Mouse (Mus musculus): Measurements from ENCODE around the gene Gm13276. TPM values are rescaled to one million over a fixed set of nuclear protein-coding genes. Genes with fewer than 3 reads are reported as not detected.
"Not testable (repeated sequence)": the region's sequence is repeated elsewhere in the genome, so short reads cannot be mapped to it uniquely, and the experiment has no call there.

The Gm13276 gene
- polyA plus RNA-seq (2015; fragmentation: Nextera tagmentation; extraction: Ambion mirVana) = not detected in 2 replicates

DNA sequence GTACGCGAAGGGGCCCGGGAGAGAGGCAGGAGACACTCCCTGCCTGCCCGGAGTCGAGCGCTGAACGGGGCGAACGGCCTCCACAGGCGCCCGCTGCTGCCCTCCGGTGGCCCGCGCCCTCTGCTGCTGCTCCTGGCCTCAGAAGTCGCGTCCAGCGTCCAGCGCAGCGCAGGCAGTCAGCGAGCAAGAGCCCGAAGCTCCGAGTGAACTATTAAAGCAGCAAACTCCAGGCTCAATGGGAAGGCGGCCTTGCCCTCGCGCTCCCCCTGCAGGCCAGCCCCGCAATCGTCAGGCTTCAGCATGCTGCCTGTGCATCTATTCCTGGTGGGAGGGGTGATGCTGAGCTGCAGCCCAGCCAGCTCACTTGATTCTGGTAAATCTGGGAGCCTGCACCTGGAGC lies at the start of gene Gm13276:
Gene Gm13276, plus strand, starts transcription at position 301 of the 400 bp plus-strand sequence.
- not testable (repeated sequence) for H3K4me1 ChIP-seq; ATAC-seq (ENCODE audit: insufficient number of reproducible peaks, low FRiP score, low TSS enrichment, low read depth); H3K4me3 ChIP-seq; H3K4me2 ChIP-seq; H3K27me3 ChIP-seq; H3K27ac ChIP-seq; H3K9ac ChIP-seq; H3K9me3 ChIP-seq; H3K36me3 ChIP-seq
- no CpG with 5 or more reads among the region's 27 CpGs for WGBS

DNA sequence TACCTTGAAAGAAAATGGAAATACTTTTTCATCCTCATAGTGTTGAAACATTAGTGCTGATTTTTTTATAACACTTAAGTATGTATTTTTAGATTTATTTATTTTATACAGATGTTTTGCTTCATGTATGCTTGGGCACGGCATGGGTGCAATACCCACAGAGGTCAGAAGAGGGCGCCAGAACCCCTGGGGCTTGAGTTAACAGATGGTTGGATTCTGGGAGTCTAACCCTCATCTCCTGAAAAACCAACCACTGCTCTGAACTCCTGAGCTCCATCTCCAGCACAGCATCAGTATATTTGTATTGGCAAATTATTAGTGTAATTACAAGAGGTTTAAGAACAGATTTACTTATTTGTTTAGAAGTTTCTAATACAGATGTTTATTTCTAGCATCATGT lies 47.0 kb upstream of the Gm13276 start:
- WGBS = 0% methylated on average over 2 of the region's 2 CpGs
- H3K27me3 ChIP-seq = no peaks in the 10 kb centered on the region

DNA sequence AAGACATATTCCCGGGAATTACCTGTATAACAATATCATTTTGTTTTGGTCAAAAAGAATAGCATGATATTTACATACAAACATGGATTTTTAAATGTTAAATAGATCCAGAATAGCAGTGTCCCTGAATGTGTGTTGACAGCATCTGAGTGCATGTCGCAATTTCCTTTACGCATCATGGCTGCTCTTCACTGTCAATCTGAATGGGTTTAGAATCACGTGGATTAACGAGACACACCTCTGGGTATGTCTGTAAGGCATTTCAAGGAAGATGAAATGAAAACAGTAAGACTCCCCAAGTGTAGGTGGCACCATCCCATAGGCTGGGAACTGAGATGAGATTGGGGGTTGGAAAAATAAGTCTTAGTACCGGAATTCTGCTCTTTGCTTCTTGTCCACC lies 46.5 kb upstream of the Gm13276 start:
- Histone ChIP-seq H3K27me3 (no peaks in the 10 kb centered on the region), H3K36me3 (no peaks in the 10 kb centered on the region), H3K4me3 (no peak overlapping the region), H3K4me1 (no peaks in the 10 kb centered on the region), H3K9me3 (no peaks in the 10 kb centered on the region), H3K9ac (no peak overlapping the region), H3K4me2 (no peak overlapping the region), H3K27ac (no peak overlapping the region)
- 83% methylated on average over 6 of the region's 6 CpGs for WGBS
- no peak for ATAC-seq (ENCODE audit: insufficient number of reproducible peaks, low FRiP score, low TSS enrichment, low read depth)

More for the DNA sequence above, 47.0 kb upstream of the Gm13276 start:
- H3K9me3 ChIP-seq = no peaks in the 10 kb centered on the region
- no peak overlapping the region for H3K4me3 ChIP-seq
- H3K36me3 ChIP-seq = no peaks in the 10 kb centered on the region
- no peaks in the 10 kb centered on the region for H3K4me1 ChIP-seq
- no peak overlapping the region for H3K27ac ChIP-seq
- no peak overlapping the region for H3K4me2 ChIP-seq
- no peak overlapping the region for H3K9ac ChIP-seq
- no peak for ATAC-seq (ENCODE audit: insufficient number of reproducible peaks, low FRiP score, low TSS enrichment, low read depth)

DNA sequence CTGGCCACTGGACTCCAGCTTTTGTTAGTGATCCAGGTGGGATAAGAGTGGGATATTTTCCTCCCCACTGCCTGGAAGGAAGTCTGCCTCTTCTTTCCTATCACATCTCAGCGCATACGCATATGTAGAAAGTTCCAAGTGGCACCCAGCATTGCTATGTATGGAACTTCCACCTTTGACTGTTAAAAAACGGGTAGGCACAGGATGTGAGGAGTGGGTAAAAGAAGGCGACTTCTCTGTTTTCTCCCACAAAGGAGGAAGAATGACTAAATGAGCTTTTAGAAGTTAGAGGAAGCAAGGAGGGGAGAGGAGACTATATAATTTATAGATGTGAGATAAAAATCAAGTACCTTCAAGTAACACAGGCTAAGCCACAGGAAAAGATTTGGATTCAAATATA lies 44.1 kb upstream of the Gm13276 start:
- Histone ChIP-seq H3K36me3 (no peaks in the 10 kb centered on the region), H3K4me3 (no peak overlapping the region), H3K9ac (no peak overlapping the region), H3K4me1 (no peaks in the 10 kb centered on the region), H3K4me2 (no peak overlapping the region), H3K27me3 (no peaks in the 10 kb centered on the region), H3K9me3 (no peaks in the 10 kb centered on the region), H3K27ac (no peak overlapping the region)
- WGBS = 85% methylated on average over 4 of the region's 4 CpGs
- no peak for ATAC-seq (ENCODE audit: insufficient number of reproducible peaks, low FRiP score, low TSS enrichment, low read depth)

DNA sequence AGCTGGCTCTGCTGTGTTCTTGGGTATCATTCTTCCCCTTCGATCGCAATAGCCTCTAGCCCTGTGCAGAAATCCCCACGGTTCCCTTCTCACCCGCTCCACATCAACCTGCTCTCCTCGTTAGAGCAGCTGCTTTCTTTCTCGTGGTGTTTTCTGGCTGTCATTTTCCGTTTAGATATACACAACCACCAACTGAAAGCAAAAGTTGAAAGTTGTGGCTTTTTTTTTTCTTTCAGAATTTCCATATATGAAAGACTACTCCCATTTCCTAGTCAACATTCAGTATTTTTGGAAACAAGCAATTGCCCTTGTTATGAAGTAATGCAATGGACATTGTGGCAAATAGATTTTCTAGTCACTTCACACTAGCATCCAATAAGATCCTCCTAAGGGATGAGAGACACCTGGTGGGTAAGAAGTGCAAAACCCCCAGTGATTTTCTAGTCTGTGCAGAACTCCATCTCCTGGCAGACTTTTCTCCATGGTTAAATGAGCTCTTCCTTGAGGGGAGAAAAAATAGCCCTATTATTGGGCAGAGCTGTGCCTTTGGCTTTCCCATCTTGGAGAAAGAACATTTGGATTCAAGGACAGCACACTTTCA lies 42.6 kb upstream of the Gm13276 start:
- Histone ChIP-seq H3K4me3 (no peak overlapping the region), H3K27ac (no peak overlapping the region), H3K9me3 (no peaks in the 10 kb centered on the region), H3K27me3 (no peaks in the 10 kb centered on the region), H3K36me3 (no peaks in the 10 kb centered on the region), H3K9ac (no peak overlapping the region), H3K4me1 (no peaks in the 10 kb centered on the region), H3K4me2 (no peak overlapping the region)
- no peak for ATAC-seq (ENCODE audit: insufficient number of reproducible peaks, low FRiP score, low TSS enrichment, low read depth)
- 71% methylated on average over 7 of the region's 7 CpGs for WGBS

DNA sequence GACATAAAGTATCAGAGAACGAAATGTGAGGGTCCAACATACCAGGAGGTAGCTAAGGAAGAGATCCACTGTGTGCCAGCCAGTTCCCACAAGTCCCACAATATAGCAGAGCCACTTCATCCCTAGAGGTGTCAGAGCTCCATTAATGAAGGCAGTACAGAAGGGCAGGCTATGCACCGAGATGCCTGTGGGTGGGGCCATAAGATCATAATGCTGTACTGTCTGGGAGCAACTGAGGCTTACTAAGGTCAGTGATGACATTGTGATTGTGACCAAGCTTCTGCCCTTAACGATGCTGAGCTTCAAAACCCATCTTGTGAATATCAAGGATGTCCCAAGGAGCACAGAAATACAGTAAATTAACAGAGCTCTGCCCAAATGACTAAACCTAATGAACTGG lies 41.3 kb upstream of the Gm13276 start:
- ATAC-seq (ENCODE audit: insufficient number of reproducible peaks, low FRiP score, low TSS enrichment, low read depth) = no peak
- 63% methylated on average over 3 of the region's 3 CpGs for WGBS
- Histone ChIP-seq H3K36me3 (no peaks in the 10 kb centered on the region), H3K9ac (no peak overlapping the region), H3K4me3 (no peak overlapping the region), H3K4me2 (no peak overlapping the region), H3K27me3 (no peaks in the 10 kb centered on the region), H3K9me3 (no peaks in the 10 kb centered on the region), H3K4me1 (no peaks in the 10 kb centered on the region), H3K27ac (no peak overlapping the region)

DNA sequence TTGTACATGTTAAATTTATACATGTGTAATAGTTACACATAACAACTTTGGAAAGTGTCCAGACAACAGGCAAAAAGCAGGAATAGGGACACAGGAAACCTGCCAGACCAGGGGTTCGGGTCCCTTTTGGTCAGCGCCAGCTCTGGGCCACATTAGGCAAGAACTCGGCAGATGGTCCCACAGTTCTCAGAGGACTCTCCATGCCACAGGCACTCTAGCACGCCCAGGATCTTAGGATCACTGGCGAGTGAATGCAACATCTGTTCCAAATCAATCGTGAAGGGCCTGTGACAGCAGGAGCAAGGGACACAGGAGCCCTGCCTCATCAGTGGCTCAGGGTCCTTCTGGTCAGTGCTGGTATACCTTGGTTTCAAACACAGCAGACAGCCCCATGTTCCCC lies 35.6 kb upstream of the Gm13276 start:
- no peaks in the 10 kb centered on the region for H3K9me3 ChIP-seq
- ATAC-seq (ENCODE audit: insufficient number of reproducible peaks, low FRiP score, low TSS enrichment, low read depth) = no peak
- no peak overlapping the region for H3K4me3 ChIP-seq
- no peaks in the 10 kb centered on the region for H3K36me3 ChIP-seq
- no peaks in the 10 kb centered on the region for H3K4me1 ChIP-seq
- 29% methylated on average over 6 of the region's 6 CpGs for WGBS
- H3K4me2 ChIP-seq = no peak overlapping the region
- H3K27me3 ChIP-seq = no peaks in the 10 kb centered on the region
- H3K9ac ChIP-seq = no peak overlapping the region
- H3K27ac ChIP-seq = no peak overlapping the region

DNA sequence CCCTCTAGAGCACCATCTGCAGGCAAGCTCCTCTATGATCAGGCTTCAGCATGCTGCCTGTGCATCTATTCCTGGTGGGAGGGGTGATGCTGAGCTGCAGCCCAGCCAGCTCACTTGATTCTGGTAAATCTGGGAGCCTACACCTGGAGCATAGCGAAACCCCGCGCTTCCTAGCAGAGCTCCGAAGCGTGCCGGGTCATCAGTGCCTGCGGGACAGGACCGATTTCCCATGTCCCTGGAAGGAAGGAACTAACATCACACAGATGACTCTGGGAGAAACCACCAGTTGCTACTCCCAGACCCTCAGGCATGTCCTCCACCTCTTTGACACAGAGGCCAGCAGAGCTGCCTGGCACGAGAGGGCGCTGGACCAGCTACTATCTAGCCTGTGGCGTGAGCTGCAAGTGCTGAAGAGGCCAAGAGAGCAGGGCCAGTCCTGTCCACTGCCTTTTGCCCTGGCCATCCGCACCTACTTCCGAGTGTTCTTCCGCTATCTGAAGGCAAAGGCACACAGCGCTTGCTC lies 30.6 kb upstream of the Gm13276 start, which contains the start of gene Gm13271:
Gene Gm13271, plus strand, starts transcription at position 51 of the 523 bp plus-strand sequence.
- WGBS = 78% methylated on average over 15 of the region's 15 CpGs
- not testable (repeated sequence) for ATAC-seq (ENCODE audit: insufficient number of reproducible peaks, low FRiP score, low TSS enrichment, low read depth)

DNA sequence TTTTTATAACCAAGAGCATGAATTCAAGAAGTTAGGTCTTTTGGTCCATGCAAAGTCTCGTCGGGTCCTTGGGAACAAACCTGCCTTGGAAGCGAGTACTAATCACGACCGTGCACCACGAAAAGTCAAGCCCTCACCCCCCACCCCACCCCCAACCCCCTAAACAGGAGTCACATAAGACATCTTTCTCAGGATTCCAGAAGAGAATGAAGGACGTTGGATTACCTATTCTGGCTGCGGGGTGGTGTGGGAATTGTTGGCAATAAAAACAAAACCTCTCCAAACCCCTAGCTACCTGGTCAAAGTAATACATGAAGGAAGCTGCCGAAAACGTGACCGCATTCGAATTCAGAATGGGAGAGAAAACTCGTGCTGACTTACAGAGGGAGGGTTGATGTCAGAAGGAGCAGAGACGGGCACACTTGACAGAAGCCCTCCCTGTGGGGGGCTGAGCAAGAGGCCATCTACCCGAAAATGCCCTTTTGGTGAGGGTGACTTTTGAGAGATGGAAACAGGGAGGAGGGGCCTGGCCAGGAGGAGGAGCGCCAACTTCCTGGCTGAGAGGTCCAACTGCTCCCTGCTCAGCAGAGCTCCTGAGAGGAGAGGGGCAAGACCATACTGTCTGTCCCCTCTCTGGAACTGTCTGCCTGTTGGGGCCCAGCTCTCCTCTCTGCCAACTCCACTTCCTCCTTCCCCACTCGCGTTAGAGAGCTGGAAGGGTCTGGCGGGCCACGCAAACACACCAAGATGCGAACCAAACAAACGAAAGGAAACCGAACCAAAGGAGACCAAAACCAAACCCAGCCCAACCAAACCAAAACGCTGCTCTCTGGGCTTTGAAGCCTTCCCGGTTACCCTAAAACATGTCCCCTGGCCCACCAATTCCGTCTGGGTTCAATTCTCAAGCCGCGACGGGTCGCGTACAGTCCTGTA lies 28.7 kb upstream of the Gm13276 start:
- not testable (repeated sequence) for ATAC-seq (ENCODE audit: insufficient number of reproducible peaks, low FRiP score, low TSS enrichment, low read depth); H3K4me1 ChIP-seq; H3K9me3 ChIP-seq; H3K27me3 ChIP-seq; H3K36me3 ChIP-seq
- Histone ChIP-seq H3K4me3 (peak overlapping the region; percentile 51), H3K27ac (peak overlapping the region; percentile 96), H3K9ac (peak overlapping the region; percentile 55), H3K4me2 (peak overlapping the region; percentile 66)
- 11% methylated on average over 29 of the region's 31 CpGs for WGBS

More for the DNA sequence above, 30.6 kb upstream of the Gm13276 start, which contains the start of gene Gm13271:
- H3K4me3 ChIP-seq, H3K9me3 ChIP-seq, H3K36me3 ChIP-seq, H3K27me3 ChIP-seq, H3K27ac ChIP-seq, H3K4me1 ChIP-seq, H3K9ac ChIP-seq, H3K4me2 ChIP-seq: not testable (repeated sequence)

DNA sequence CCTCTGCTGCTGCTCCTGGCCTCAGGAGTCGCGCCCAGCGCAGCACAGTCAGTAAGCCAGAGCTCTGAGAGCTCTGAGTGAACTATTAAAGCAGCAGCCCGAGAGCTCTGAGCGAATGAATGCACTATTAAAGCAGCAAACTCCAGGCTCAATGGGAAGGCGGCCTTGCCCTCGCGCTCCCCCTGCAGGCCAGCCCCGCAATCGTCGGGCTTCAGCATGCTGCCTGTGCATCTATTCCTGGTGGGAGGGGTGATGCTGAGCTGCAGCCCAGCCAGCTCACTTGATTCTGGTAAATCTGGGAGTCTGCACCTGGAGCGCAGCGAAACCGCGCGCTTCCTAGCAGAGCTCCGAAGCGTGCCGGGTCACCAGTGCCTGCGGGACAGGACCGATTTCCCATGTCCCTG lies 27.9 kb upstream of the Gm13276 start:
- H3K9ac ChIP-seq, H3K9me3 ChIP-seq, H3K36me3 ChIP-seq, H3K27me3 ChIP-seq, H3K4me1 ChIP-seq: not testable (repeated sequence)
- WGBS = 0% methylated on average over 21 of the region's 21 CpGs
- Histone ChIP-seq H3K4me2 (peak overlapping the region; percentile 66), H3K27ac (peak overlapping the region; percentile 96), H3K4me3 (peak overlapping the region; percentile 51)
- ATAC-seq (ENCODE audit: insufficient number of reproducible peaks, low FRiP score, low TSS enrichment, low read depth) = peak; percentile 99

DNA sequence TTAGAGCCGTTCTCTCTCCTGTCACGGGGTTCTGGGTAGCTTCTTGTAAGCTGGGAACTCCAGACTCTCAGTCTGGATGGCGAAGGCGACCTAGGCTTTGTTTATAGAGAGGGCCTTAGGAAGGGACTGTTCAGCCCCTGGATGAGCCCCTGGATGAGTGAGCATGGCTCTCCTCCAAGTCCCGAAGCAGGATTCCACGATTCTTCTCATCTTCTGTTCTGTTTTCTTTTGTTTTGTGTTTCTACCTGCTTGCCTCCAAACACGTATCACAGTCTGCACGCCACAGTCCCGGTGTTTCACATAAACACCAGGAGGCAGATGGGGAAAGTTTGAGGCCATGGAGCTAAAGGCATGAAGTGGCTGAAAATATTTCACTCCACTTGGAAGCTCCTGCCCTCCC lies 26.8 kb upstream of the Gm13276 start:
- H3K9me3 ChIP-seq; ATAC-seq (ENCODE audit: insufficient number of reproducible peaks, low FRiP score, low TSS enrichment, low read depth); H3K9ac ChIP-seq; H3K27ac ChIP-seq; H3K36me3 ChIP-seq; H3K4me2 ChIP-seq; H3K4me3 ChIP-seq; H3K27me3 ChIP-seq; H3K4me1 ChIP-seq: not testable (repeated sequence)
- 80% methylated on average over 9 of the region's 9 CpGs for WGBS

DNA sequence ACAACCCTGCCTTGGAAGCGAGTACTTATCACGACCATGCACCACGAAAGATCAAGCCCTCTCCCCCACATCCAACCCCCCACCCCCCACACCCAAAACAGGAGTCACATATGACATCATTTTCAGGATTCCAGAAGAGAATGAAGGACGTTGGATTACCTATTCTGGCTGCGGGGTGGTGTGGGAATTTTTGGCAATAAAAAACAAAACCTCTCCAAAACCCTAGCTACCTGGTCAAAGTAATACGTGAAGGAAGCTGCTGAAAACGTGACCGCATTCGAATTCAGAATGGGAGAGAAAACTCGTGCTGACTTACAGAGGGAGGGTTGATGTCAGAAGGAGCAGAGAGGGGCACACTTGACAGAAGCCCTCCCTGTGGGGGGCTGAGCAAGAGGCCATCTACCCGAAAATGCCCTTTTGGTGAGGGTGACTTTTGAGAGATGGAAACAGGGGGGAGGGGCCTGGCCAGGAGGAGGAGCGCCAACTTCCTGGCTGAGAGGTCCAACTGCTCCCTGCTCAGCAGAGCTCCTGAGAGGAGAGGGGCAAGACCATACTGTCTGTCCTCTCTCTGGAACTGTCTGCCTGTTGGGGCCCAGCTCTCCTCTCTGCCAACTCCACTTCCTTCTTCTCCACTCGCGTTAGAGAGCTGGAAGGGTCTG lies 25.8 kb upstream of the Gm13276 start, which contains the start of gene Gm13283:
Gene Gm13283, plus strand, starts transcription at position 510 of the 659 bp plus-strand sequence.
- H3K9ac ChIP-seq = not testable (repeated sequence)
- 15% methylated on average over 11 of the region's 14 CpGs for WGBS

More for the DNA sequence above, 25.8 kb upstream of the Gm13276 start, which contains the start of gene Gm13283:
- not testable (repeated sequence) for H3K4me1 ChIP-seq; H3K9me3 ChIP-seq; H3K36me3 ChIP-seq; H3K27me3 ChIP-seq; ATAC-seq (ENCODE audit: insufficient number of reproducible peaks, low FRiP score, low TSS enrichment, low read depth)
- H3K4me3 ChIP-seq = peak within 1 kb of the TSS; percentile 38
- H3K4me2 ChIP-seq = peak within 1 kb of the TSS; percentile 50
- peak within 1 kb of the TSS; percentile 81 for H3K27ac ChIP-seq
